Mouse (Mus musculus) heart, embryonic 16.5 days (tissue): ENCODE results near the gene Fam13c. TPM values are rescaled to one million over a fixed set of nuclear protein-coding genes. Genes with fewer than 3 reads are reported as not detected.

Experiments used
- ATAC-seq: fragments of 200-750 bp; cut with Nextera tagmentation; replicated peaks from 2 replicates; pipeline ENCODE4 v1.8.0; 2017; ENCODE audit warnings: moderate number of reproducible peaks; ENCODE audit not compliant: insufficient read depth, low FRiP score; ENCODE audit errors: extremely low read depth
- H3K27ac ChIP-seq: fragments of 300-500 bp; sonication (generic); 2 replicates; pipeline ENCODE4 v1.5.1; 2014; ENCODE audit warnings: mild to moderate bottlenecking, low read length, control low read depth, moderate library complexity
- H3K27me3 ChIP-seq: fragments of 300-500 bp; sonication (generic); 2 replicates; pipeline ENCODE4 v1.6.1; 2014; ENCODE audit warnings: low read length, mixed read lengths; ENCODE audit not compliant: control insufficient read depth, insufficient read depth
- H3K36me3 ChIP-seq: fragments of 300-500 bp; sonication (generic); 2 replicates; pipeline ENCODE4 v1.6.1; 2014; ENCODE audit not compliant: control insufficient read depth, insufficient read depth
- H3K4me1 ChIP-seq: fragments of 300-500 bp; sonication (generic); 2 replicates; pipeline ENCODE4 v1.6.1; 2014; ENCODE audit warnings: low read length, mixed read lengths; ENCODE audit not compliant: control insufficient read depth, insufficient read depth
- H3K4me2 ChIP-seq: fragments of 300-500 bp; sonication (generic); 2 replicates; pipeline ENCODE4 v1.6.1; 2014; ENCODE audit warnings: low read depth, mild to moderate bottlenecking, control low read depth, low read length
- H3K4me3 ChIP-seq: fragments of 300-500 bp; sonication (generic); 2 replicates; pipeline ENCODE4 v1.5.1; 2014; ENCODE audit warnings: mild to moderate bottlenecking, control low read depth, low read length
- H3K9ac ChIP-seq: fragments of 300-500 bp; sonication (generic); 2 replicates; pipeline ENCODE4 v1.6.1; 2014; ENCODE audit warnings: low read length, control low read depth
- H3K9me3 ChIP-seq: fragments of 300-500 bp; sonication (generic); replicated peaks from 2 replicates; pipeline ENCODE4 v1.6.1; 2016; ENCODE audit warnings: low read length; ENCODE audit not compliant: control insufficient read depth
- WGBS: fragments of 180-500 bp; shearing (Covaris S2); extraction: QIAGEN DNeasy Blood & Tissue Kit; methylation state at CpG from one replicate; pipeline ENCODE4 v1.1.7; 2014; 5-methylcytosine and 5-hydroxymethylcytosine counted together
- polyA plus RNA-seq: library from polyadenylated mRNA; unstranded; fragments of >200 nt; fragmentation: Nextera tagmentation; extraction: Ambion mirVana; gene quantifications from 2 replicates; pipeline ENCODE4 v1.2.1, GENCODE M21; 2015

Gene Fam13c
- polyA plus RNA-seq, 1 experiment from 2014 or later = 11.1 TPM

DNA sequence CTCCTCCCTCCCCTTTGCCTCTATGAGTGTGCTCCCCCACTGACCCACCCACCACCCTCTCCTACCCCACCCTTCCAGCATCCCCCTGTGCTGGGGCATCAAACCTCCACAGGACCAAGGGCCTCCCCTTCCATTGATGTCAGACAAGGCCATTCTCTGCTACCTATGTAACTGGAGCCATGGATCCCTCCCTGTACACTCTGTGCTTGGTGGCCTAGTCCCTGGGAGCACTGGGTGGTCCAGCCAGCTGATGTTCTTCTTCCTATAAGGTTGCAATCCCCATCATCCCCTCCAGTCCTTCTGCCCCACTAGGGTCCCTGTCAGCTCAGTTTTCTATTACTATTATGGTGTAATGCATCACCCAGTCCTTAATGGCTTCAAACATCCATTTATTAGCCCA lies 65.1 kb downstream of the Fam13c start:
- Histone ChIP-seq H3K27me3 (no peaks in the 10 kb centered on the region), H3K4me1 (no peaks in the 10 kb centered on the region), H3K36me3 (peaks cover 3% of the 10 kb centered on the region; the same call in 1 of the 2 replicates), H3K9me3 (peaks cover 8% of the 10 kb centered on the region), H3K27ac (no peak overlapping the region), H3K4me2 (no peak overlapping the region), H3K9ac (no peak overlapping the region), H3K4me3 (no peak overlapping the region)
- ATAC-seq = no peak

DNA sequence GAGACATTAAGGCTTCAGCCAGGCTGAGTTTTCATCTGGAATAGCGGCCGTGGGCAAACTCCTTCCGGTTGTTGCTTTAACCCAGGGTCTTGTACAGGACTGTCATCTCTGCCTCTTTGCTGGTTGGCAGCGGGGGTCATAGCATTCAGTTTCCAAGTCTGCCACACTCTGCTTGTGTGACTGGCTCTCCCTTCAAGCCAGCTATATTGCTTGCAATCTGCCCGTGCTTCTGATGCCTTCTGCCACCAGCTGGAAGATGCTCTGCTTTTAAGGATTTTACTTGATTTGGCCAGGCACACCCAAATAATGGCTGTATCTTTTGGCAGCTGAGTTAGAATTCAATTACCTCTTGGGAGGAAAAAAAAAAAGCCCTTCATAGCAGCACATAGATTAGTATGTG lies 65.6 kb downstream of the Fam13c start:
- Histone ChIP-seq H3K4me2 (no peak overlapping the region), H3K9me3 (peaks cover 8% of the 10 kb centered on the region), H3K9ac (no peak overlapping the region), H3K36me3 (peaks cover 3% of the 10 kb centered on the region; the same call in 1 of the 2 replicates), H3K4me1 (no peaks in the 10 kb centered on the region), H3K27me3 (no peaks in the 10 kb centered on the region), H3K27ac (no peak overlapping the region), H3K4me3 (no peak overlapping the region)
- ATAC-seq = no peak
- whole genome bisulfite sequencing = 81% methylated on average over 5 of the region's 5 CpGs

DNA sequence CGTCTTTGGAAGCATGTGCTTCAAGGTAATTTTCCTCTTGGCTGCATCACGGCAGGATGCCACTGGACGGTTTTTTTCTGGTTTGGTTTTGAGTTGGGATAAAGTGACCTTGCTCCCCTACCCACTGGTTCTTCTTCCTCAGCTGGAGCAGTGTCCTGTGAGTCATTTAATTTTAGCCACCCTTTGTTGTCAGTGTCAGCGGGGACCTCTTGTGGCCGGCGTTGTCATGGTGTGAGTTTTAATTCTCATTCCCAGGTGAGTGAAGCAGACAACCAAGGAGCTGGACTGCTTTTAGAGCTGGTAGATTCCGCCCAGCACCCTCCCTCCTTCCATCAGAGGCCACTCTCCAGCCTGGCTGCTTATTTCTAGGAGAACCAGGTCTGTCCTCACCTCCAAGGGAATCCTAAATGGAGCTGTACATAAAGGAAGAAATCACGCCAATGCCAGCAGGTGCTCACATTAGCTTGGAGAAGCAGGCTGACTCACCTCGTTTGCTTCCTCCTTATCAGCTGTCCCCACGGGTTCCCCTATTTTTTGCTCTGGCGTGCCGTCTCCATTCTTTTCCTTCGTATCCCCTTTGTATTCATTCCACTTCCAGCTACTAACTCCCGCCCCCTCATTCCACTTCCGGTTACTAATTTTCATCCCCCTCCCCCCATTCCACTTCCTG lies 66.4 kb downstream of the Fam13c start:
- peaks cover 8% of the 10 kb centered on the region for H3K9me3 ChIP-seq
- peaks cover 3% of the 10 kb centered on the region; the same call in 1 of the 2 replicates for H3K36me3 ChIP-seq
- H3K4me1 ChIP-seq = no peaks in the 10 kb centered on the region
- no peak overlapping the region for H3K4me2 ChIP-seq
- H3K27ac ChIP-seq = no peak overlapping the region
- no peak overlapping the region for H3K4me3 ChIP-seq
- H3K9ac ChIP-seq = no peak overlapping the region
- no peaks in the 10 kb centered on the region for H3K27me3 ChIP-seq
- 52% methylated on average over 15 of the region's 15 CpGs for WGBS
- ATAC-seq = no peak

DNA sequence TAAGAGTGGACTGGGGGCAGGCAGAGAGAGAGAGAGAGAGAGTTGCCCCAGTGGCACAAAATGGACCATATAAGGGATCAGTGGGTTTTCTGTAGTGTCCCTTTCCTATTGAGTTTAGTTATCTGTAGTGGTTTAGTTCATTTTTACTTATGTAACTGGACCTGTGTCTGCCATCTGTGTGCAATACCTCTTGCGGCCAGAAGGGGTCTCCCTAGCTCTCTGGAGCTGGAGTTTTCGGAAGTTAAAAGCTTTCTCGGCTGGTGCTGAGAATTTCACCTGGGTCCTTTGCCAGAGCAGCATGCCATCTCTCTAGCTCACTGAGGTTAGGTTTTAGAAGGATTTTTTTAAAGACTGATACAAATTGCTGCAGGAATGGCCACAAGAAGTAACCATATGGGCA lies 67.6 kb downstream of the Fam13c start:
- Histone ChIP-seq H3K4me1 (no peaks in the 10 kb centered on the region), H3K4me3 (no peak overlapping the region), H3K9me3 (peaks cover 5% of the 10 kb centered on the region), H3K36me3 (peaks cover 3% of the 10 kb centered on the region; the same call in 1 of the 2 replicates), H3K4me2 (no peak overlapping the region), H3K27me3 (no peaks in the 10 kb centered on the region), H3K9ac (no peak overlapping the region), H3K27ac (no peak overlapping the region)
- 84% methylated on average over 3 of the region's 3 CpGs for WGBS
- no peak for ATAC-seq

DNA sequence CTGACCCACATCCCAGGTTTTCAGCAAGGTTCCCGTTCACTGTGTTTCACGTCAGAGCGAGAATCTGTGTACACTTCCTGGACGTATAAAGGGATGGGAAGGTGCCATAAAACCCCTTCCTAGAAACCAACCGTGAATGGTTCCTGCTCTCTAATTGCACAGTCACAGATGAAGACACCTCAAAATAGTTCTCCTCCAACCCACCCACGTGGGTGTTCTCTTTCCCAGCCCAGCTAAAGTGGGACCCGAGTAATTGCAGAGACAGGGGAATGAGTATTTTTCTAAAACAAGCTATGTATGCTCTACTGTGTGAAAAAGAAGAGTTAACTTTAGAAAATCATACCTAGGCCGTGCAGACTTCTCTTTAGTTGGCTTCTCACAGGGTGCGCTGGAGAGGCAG lies 74.6 kb downstream of the Fam13c start:
- no peaks in the 10 kb centered on the region for H3K36me3 ChIP-seq
- no peaks in the 10 kb centered on the region for H3K9me3 ChIP-seq
- no peaks in the 10 kb centered on the region for H3K27me3 ChIP-seq
- H3K9ac ChIP-seq = no peak overlapping the region
- H3K4me1 ChIP-seq = 0 out of 2 replicates have a peak, but pooled peaks cover 4% of the 10 kb centered on the region
- no peak for ATAC-seq
- H3K4me2 ChIP-seq = no peak overlapping the region
- H3K27ac ChIP-seq = no peak overlapping the region
- whole genome bisulfite sequencing = 80% methylated on average over 9 of the region's 9 CpGs
- H3K4me3 ChIP-seq = no peak overlapping the region

DNA sequence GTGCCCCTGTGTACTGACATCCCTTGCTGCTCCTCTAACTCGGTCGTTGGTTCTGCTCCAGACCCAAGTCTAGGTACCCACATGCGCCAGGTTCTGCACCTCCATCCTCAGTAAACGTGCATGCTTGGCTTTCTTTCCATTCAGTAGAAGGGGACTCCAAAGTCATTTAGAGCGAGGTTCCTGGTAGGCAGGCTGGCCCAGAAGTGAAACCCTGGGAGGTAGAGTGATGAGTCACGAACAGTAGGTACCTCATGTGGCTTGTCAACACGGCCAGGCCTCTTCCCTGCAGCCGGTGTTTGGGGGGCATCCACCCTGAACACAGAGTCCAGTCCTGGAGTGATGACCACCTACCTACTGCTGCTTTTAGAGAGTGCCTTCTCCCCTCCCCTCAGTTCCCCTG lies 76.4 kb downstream of the Fam13c start:
- Histone ChIP-seq H3K36me3 (no peaks in the 10 kb centered on the region), H3K9me3 (no peaks in the 10 kb centered on the region), H3K9ac (no peak overlapping the region), H3K27ac (no peak overlapping the region), H3K4me1 (peaks cover 14% of the 10 kb centered on the region), H3K4me3 (no peak overlapping the region), H3K4me2 (no peak overlapping the region), H3K27me3 (no peaks in the 10 kb centered on the region)
- no peak for ATAC-seq
- WGBS = 79% methylated on average over 8 of the region's 8 CpGs

DNA sequence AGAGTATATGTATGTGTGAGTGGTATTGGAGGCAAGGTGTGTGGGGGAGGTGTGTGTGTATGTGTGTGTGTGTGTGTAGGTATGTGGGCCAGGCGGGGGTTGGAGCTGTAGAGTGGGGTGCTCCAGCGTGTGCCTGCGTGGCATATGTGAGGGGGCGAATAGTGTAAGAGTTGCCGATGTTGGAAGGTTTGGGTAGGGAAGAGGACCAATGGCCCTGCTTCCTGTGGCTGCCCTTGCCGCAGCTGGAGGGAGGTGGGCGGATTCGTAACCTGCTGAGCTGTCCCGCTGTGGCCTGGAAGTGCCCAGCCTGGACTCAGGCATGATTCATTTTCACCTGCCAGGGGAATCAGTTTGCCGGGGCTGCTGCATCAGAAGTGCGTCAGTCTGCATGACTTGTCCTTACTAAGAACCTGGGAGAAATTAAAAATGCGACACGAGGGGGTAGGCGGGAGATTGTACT lies 79.4 kb downstream of the Fam13c start:
- Histone ChIP-seq H3K27me3 (no peaks in the 10 kb centered on the region), H3K27ac (no peak overlapping the region), H3K36me3 (no peaks in the 10 kb centered on the region), H3K4me3 (peak overlapping the region; percentile 54), H3K9ac (no peak overlapping the region), H3K9me3 (no peaks in the 10 kb centered on the region), H3K4me2 (peak overlapping the region; percentile 90), H3K4me1 (peaks cover 14% of the 10 kb centered on the region)
- WGBS = 12% methylated on average over 14 of the region's 14 CpGs
- ATAC-seq = 0 out of 2 replicates have a peak, but pooled peaks have one; percentile 12

DNA sequence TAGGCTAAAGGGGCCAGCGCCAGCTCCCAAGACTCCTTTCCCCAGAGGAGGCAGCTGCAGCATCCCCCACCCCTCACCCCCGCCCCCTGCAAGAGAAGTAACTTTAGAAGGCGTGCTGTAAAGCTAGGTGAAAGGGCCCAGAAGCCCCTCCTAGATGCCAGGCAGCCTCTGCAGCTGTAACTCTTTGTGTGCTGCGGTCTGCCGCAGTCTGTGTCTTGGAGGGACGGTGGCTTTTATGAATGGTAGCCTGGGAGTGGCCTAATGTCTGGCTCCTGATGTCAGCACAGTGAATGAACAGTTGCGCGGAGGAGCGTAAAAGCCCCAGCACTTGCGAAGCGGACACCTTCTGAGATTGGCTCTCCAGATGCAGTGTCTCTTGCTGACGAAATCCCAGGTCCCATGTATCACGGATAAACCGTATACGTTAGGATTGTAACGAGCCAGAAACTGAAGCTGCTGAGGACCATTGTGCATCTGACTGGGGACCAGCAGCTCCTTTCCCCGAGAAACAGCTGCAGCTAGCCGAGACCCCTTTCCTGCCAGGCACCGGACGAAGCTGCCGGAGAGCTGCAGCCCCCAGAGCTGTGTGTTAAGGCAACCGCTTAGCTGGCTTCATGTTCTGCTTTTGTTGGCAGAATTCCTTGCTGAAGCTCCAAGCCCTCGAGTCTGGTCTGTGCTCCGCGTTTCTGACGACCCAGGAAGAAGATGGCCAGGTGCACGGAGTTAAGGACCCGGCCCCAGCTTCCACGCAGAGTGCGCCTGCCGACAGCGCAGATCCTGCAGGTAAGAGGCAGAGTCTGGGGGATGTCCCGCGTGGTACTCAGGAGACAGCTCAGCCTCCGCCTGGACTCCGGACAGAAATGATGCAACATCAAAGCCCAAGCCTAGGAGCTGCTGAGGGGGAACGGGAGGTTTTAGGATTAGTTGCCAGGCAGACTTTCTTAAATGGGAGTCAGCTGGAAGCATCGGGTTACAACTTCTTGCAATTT lies 80.2 kb downstream of the Fam13c start:
- Histone ChIP-seq H3K27me3 (no peaks in the 10 kb centered on the region), H3K4me2 (peak overlapping the region; percentile 90), H3K9me3 (no peaks in the 10 kb centered on the region), H3K9ac (peak overlapping the region; percentile 51), H3K4me3 (peak overlapping the region; percentile 54), H3K4me1 (peaks cover 14% of the 10 kb centered on the region), H3K36me3 (no peaks in the 10 kb centered on the region), H3K27ac (no peak overlapping the region)
- WGBS = 3% methylated on average over 38 of the region's 38 CpGs
- no peak for ATAC-seq

DNA sequence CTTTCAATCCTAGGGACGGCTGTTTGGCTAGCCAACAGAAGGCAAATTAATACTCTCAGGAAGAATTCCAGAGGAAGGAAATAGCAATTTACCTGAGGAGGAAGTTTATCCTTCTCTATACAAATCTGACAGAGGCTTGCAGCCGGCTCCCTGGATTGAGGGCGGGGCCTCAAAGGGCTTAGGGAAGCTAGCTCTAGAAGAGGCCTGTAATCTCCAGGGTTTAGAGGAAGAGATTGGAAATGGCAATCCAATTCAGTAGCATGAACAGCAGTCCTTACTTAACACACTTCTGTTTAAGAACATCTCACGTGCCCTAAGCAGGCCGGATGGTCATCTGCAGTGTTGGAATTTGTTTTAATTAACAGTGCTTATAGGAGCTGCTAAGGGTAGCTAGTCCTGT lies 81.1 kb downstream of the Fam13c start:
- ATAC-seq = no peak
- Histone ChIP-seq H3K27ac (no peak overlapping the region), H3K27me3 (no peaks in the 10 kb centered on the region), H3K9ac (no peak overlapping the region), H3K4me3 (peak overlapping the region; percentile 54), H3K4me1 (peaks cover 14% of the 10 kb centered on the region), H3K4me2 (peak overlapping the region; percentile 90), H3K36me3 (peaks cover 3% of the 10 kb centered on the region; the same call in 1 of the 2 replicates), H3K9me3 (no peaks in the 10 kb centered on the region)
- WGBS = 32% methylated on average over 5 of the region's 5 CpGs
